Mouse (Mus musculus) lung, postnatal 0 days (tissue): ENCODE data around the gene Asic1.

ENCODE experiments used
- CTCF ChIP-seq: IDR thresholded peaks from 2 replicates; pipeline ENCODE4 v1.5.1; 2016; ENCODE audit warnings: antibody characterized with exemption, mild to moderate bottlenecking
- EP300 ChIP-seq: IDR thresholded peaks from 2 replicates; pipeline ENCODE4 v1.6.1; 2016; ENCODE audit warnings: antibody characterized with exemption, mild to moderate bottlenecking, control low read depth

GRCm38 (mm10) chr15:99663964-99664599 is 6.1 kb upstream of the Asic1 start:
- TF ChIP-seq CTCF (no peak), EP300 (no peak)
